Comparison of ENCODE assay signal across 9 mouse cellular contexts in the genomic region with DNA sequence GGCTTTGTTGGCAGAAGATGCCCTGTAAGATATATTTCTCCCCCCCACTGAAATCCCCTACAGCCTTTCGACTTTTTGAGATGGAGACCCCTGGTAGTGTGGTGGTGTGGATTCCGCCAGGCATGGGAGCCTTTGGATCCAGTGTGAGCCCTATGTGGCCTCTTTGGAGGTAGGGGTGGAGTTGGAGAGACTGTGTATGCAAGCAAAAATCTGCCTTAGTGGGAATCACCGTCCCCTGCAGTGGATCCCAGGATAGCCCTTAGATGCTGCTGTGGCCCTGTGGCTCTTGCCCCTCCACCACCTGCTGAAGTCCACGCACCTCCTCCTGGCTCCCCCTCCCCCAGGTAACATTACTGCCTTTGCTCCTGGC.
A peak's percentile ranks its signal among the peaks of the same experiment; 100 is the strongest.
DNase-seq lines count a peak whose midpoint lies in the region; ATAC-seq and TF ChIP-seq lines count a peak whose summit lies in the region.
"Had no signal": no experiment of that assay in that cellular context is flagged by ENCODE, and none has a peak within 500 bp of the region (broad histone marks: within the 10 kb centered on the region; RNA-seq: fewer than 3 reads in every experiment).

No protein-coding gene starts in this region.

- H3K27ac ChIP-seq in left cerebral cortex, adult 2 months, result peak overlapping the region; percentile 80
- peak overlapping the region; percentile 99 for H3K27ac ChIP-seq in forebrain, embryonic 14.5 days (ENCODE audit: low read depth, low read length)
- peak overlapping the region; percentile 78 for H3K27ac ChIP-seq in limb, embryonic 10.5 days
- peak overlapping the region; percentile 89 for H3K27ac ChIP-seq in neural tube, embryonic 15.5 days (replicated peaks)
- H3K27ac ChIP-seq in cerebellum, adult 2 months (ENCODE audit: insufficient read depth, low read length), result no peak overlapping the region

- ATAC-seq in forebrain, embryonic 14.5 days, result no peak; the same call in 1 of the 2 replicates
- ATAC-seq in neural tube, embryonic 15.5 days (ENCODE audit: low FRiP score), result no peak
- ATAC-seq in cerebellum, adult (ENCODE audit: insufficient number of reproducible peaks, low FRiP score, low TSS enrichment), result no peak
- no peak for ATAC-seq in megakaryocyte-erythroid progenitor cell, adult 5-6 weeks (replicated peaks; ENCODE audit: low FRiP score, low TSS enrichment, poor library complexity, severe bottlenecking)

- intact Hi-C loops in left cerebral cortex, adult 2 months (cut with DNase I), result loop anchor here (5.0 kb wide), 1 partner anchor 43 kb away; no protein-coding TSS in a partner anchor
- intact Hi-C loops in left cerebral cortex, postnatal 25 days (cut with DNase I), result loop anchor here (5.0 kb wide), 2 partner anchors 43 to 112 kb away; no protein-coding TSS in a partner anchor

- peak overlapping the region; percentile 30 for H3K4me2 ChIP-seq in forebrain, embryonic 14.5 days (ENCODE audit: low read length)
- peak overlapping the region; percentile 34; the same call in 1 of the 2 replicates for H3K4me2 ChIP-seq in neural tube, embryonic 15.5 days

- H3K27me3 ChIP-seq in forebrain, embryonic 14.5 days (replicated peaks; ENCODE audit: control insufficient read depth, insufficient read depth, low read length), result no peaks in the 10 kb centered on the region
- H3K27me3 ChIP-seq in limb, embryonic 10.5 days (ENCODE audit: low read depth, poor library complexity, severe bottlenecking), result peaks cover 9% of the 10 kb centered on the region
- no peaks in the 10 kb centered on the region for H3K27me3 ChIP-seq in neural tube, embryonic 15.5 days (replicated peaks)
- no peaks in the 10 kb centered on the region for H3K27me3 ChIP-seq in cerebellum, adult 2 months (ENCODE audit: control insufficient read depth, insufficient read depth, low read length)

- DNase-seq in left cerebral cortex, adult 2 months (ENCODE audit: extremely low spot score in 1 of 2, low spot score in 2 of 2), result no peak
- DNase-seq in left cerebral cortex, postnatal 25 days (ENCODE audit: low spot score in 2 of 2), result no peak
- DNase-seq in forebrain, embryonic 14.5 days (ENCODE audit: low spot score), result no peak
- no peak for DNase-seq in limb, embryonic 10.5 days (ENCODE audit: low spot score)
- DNase-seq in cerebellum, adult 2 months, result no peak
- DNase-seq: adrenal gland, postnatal 25 days had no signal

- WGBS in forebrain, embryonic 14.5 days, result 11% methylated on average over 4 of the region's 4 CpGs
- 27% methylated on average over 4 of the region's 4 CpGs for WGBS in limb, embryonic 10.5 days
- whole genome bisulfite sequencing in neural tube, embryonic 15.5 days, result 14% methylated on average over 4 of the region's 4 CpGs
- 71% methylated on average over 4 of the region's 4 CpGs for WGBS in cerebellum, adult 2 months

- no peak for TF ChIP-seq CTCF in left cerebral cortex, adult 2 months (IDR thresholded peaks at IDR 0.05)
- no peak for TF ChIP-seq CTCF in cerebellum, adult 2 months (IDR thresholded peaks at IDR 0.05; ENCODE audit: borderline replicate concordance, insufficient read depth, low read depth, low read length)

- TF ChIP-seq POLR2A in cerebellum, adult 2 months (IDR thresholded peaks at IDR 0.05; ENCODE audit: borderline replicate concordance, insufficient read depth, low read length), result no peak

- H3K36me3 ChIP-seq in forebrain, embryonic 14.5 days (ENCODE audit: control insufficient read depth, insufficient read depth, low read length), result no peaks in the 10 kb centered on the region
- no peaks in the 10 kb centered on the region for H3K36me3 ChIP-seq in limb, embryonic 10.5 days
- H3K36me3 ChIP-seq in neural tube, embryonic 15.5 days, result no peaks in the 10 kb centered on the region

- no peaks in the 10 kb centered on the region for H3K9me3 ChIP-seq in forebrain, embryonic 14.5 days (replicated peaks; ENCODE audit: control insufficient read depth, low read length)
- no peaks in the 10 kb centered on the region for H3K9me3 ChIP-seq in limb, embryonic 10.5 days (replicated peaks)
- no peaks in the 10 kb centered on the region for H3K9me3 ChIP-seq in neural tube, embryonic 15.5 days (replicated peaks)

- peaks cover 68% of the 10 kb centered on the region for H3K4me1 ChIP-seq in forebrain, embryonic 14.5 days (ENCODE audit: control insufficient read depth, insufficient read depth, low read length)
- peaks cover 94% of the 10 kb centered on the region for H3K4me1 ChIP-seq in limb, embryonic 10.5 days
- H3K4me1 ChIP-seq in neural tube, embryonic 15.5 days, result peaks cover 74% of the 10 kb centered on the region
- peaks cover 30% of the 10 kb centered on the region for H3K4me1 ChIP-seq in cerebellum, adult 2 months (ENCODE audit: control insufficient read depth, insufficient read depth, low read length)

- H3K4me3 ChIP-seq in left cerebral cortex, adult 2 months, result no peak overlapping the region
- no peak overlapping the region for H3K4me3 ChIP-seq in forebrain, embryonic 14.5 days (ENCODE audit: low read depth, low read length)
- H3K4me3 ChIP-seq in limb, embryonic 10.5 days, result peak overlapping the region; percentile 25; the same call in 1 of the 2 replicates
- no peak overlapping the region for H3K4me3 ChIP-seq in neural tube, embryonic 15.5 days (replicated peaks)
- no peak overlapping the region for H3K4me3 ChIP-seq in cerebellum, adult 2 months (replicated peaks; ENCODE audit: insufficient read depth, low read depth, low read length)

- peak overlapping the region; percentile 45 for H3K9ac ChIP-seq in forebrain, embryonic 14.5 days (ENCODE audit: low read length)
- peak overlapping the region; percentile 28; the same call in 1 of the 2 replicates for H3K9ac ChIP-seq in neural tube, embryonic 15.5 days (replicated peaks)
